Mouse (Mus musculus) frontal cortex, postnatal 25 days (tissue): Measurements from ENCODE around the gene Ddx28.
"Not testable (repeated sequence)": the region's sequence is repeated elsewhere in the genome, so short reads cannot be mapped to it uniquely, and the experiment has no call there.

Source experiments
- DNase-seq, 2 experiments: peaks; one replicate each; pipeline ENCODE4 v3.0.0; 2022; ENCODE audit warnings: low spot score in 2 of 2

Ddx28 gene

GRCm38 (mm10) chr8:106016284-106016683, 4.6 kb upstream of the Ddx28 start:
- no peak for DNase-seq

GRCm38 (mm10) chr8:106012203-106012602, 521 bp upstream of the Ddx28 start:
- not testable (repeated sequence) for DNase-seq

- peak; percentile 91 to 94 for DNase-seq
Observed at GRCm38 (mm10) chr8:106010748-106011642, 687 bp downstream of the Ddx28 start.

DNA sequence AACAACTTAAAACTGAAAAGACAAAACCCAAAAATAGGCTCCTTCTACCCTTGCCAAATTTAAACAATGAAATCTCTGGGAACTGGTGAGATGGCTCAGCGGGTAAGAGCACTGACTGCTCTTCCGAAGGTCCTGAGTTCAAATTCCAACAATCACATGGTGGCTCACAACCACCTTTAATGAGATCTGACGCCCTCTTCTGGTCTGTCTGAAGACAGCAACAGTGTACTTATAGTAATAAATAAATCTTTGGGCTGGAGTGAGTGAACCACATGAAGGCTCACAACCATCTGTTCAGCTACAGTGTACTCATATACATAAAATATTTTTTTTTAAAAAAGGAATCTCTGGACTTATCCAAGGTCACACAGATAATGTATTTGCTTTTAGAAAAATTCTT, 3.8 kb downstream of the Ddx28 start:
- DNase-seq: not testable (repeated sequence)

GRCm38 (mm10) chr8:106007135-106007534, 4.5 kb downstream of the Ddx28 start:
- DNase-seq: no peak

GRCm38 (mm10) chr8:106006413-106006812, 5.3 kb downstream of the Ddx28 start:
- no peak for DNase-seq

DNA sequence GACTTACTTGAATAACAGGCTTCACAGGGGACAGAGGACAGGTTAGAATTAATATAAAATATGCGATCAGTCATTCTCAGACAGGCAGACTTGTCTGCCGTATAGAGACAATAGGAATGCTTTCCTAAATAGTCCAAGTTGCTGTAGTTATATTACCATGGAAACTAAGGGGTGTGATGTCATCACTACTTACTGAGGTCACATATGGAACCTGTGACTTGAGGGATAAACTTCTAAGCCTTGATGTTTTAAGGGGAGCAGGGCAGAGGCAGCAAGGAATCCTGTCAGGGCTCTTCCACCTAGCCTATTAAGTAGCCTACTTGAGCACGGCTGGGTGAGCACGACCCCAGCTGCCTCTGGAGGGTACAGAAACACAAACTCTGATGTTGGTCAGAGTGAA, 5.8 kb downstream of the Ddx28 start, which contains the start of gene Dpep2nb:
Gene Dpep2nb (minus strand): TSS at position 101 of the 400 bp plus-strand sequence.
- no peak for DNase-seq

DNA sequence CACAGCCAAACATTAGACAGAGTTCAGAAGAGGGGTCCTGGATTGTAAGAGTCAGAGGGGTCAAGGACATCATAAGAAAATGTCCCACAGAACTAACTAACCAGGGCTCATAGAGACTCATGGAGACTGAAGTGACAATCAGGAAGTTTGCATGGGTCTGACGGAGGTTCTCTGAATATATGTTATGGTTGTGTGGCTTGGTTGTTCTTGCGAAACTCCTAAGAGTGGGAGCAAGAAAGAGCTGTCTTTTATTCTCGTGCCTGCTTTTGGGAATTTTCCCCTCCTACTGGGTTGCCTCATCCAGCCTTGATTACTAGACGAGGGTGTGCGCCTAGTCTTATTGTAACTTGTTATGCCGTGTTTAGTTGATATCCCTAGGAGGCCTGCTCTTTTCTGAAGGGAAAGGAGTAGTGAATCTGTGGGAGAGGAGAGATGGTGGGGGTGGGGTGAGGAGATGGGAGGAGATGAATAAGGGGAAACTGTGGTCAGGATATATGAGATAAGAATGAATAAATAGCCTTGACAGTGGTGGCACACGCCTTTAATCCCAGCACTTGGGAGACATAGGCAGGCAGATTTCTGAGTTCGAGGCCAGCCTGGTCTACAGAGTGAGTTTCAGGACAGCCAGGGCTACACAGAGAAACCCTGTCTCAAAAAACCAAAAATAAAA, 7.0 kb downstream of the Ddx28 start:
- DNase-seq: no peak

GRCm38 (mm10) chr8:106001908-106002307, 9.8 kb downstream of the Ddx28 start:
- no peak for DNase-seq

DNA sequence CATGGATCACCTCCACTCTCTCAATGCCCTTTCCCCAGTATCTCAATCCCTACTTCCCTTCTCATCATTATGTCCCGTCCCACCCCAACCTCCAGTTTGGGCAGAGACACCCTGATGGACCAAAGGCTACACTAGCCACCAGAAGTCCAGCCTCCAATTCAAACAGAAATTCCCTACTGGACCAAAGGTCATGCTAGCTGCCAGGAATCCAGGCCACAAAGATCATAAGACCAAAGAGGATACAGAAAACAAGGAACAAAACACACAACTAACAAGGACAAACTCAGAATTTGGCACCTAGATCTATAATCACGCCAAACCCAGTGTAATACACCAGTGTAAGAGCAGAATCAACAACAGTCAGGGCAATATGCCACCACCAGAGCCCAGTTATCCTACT, 12.7 kb downstream of the Ddx28 start:
- DNase-seq: no peak

GRCm38 (mm10) chr8:105996359-105996758, 15.3 kb downstream of the Ddx28 start:
- no peak for DNase-seq

- DNase-seq: no peak
Observed at GRCm38 (mm10) chr8:105993226-105993625, 18.5 kb downstream of the Ddx28 start.

GRCm38 (mm10) chr8:105992499-105992898, 19.2 kb downstream of the Ddx28 start:
- no peak for DNase-seq

GRCm38 (mm10) chr8:105991546-105991945, 20.1 kb downstream of the Ddx28 start:
- no peak for DNase-seq

- peak; percentile 40 to 53 for DNase-seq
Observed at GRCm38 (mm10) chr8:105990856-105991387, 20.8 kb downstream of the Ddx28 start, which contains the start of gene Dus2. Gene Dus2, plus strand, starts transcription at chr8:105991337.

GRCm38 (mm10) chr8:105988546-105988945, 23.1 kb downstream of the Ddx28 start:
- no peak for DNase-seq

- not testable (repeated sequence) for DNase-seq
Observed at GRCm38 (mm10) chr8:105983406-105983805, 28.3 kb downstream of the Ddx28 start.

GRCm38 (mm10) chr8:105981146-105981545, 30.5 kb downstream of the Ddx28 start:
- DNase-seq: no peak

DNA sequence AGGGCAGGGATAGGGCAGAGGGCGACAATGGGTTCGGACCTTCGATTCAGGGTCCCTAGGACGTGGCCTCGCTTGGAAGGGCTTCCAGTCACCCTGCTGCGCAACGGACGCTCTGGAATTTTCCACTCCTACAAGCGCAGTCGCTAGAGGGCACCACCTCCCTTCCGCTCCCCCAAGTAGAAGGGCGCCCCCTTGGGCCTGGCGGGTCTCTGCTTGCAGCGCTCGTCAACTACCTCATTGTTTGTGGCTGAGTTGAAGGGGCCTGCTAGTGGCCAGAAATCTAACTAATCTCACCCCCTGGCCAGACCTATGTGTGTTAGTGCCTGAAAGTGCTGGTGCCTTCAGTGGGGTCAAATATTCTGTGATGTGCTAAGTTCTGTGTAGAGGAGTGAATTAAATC, 32.4 kb downstream of the Ddx28 start, which contains the start of gene Dpep3:
Gene Dpep3 (minus strand): TSS at position 105 of the 400 bp plus-strand sequence.
- DNase-seq: no peak

DNA sequence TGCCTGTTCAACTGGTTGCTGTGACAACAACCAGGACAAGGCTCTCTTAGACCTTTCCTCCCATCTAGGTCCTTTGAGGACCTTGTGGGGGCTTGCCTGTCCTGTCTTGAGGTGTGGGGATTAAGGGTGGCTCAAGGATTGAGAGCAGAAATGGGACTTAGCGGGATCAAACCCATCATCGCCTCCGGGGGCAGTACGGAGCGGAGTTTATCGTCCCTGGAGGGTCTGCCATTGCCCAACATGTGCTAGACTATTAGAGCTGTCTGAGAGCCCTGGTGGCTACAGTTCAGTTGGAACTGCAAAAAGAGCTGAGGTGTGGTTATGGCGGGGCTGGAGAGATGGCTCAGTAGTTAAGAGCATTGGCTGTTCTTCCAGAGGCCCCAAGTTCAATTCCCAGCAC, 36.3 kb downstream of the Ddx28 start:
- no peak for DNase-seq

DNA sequence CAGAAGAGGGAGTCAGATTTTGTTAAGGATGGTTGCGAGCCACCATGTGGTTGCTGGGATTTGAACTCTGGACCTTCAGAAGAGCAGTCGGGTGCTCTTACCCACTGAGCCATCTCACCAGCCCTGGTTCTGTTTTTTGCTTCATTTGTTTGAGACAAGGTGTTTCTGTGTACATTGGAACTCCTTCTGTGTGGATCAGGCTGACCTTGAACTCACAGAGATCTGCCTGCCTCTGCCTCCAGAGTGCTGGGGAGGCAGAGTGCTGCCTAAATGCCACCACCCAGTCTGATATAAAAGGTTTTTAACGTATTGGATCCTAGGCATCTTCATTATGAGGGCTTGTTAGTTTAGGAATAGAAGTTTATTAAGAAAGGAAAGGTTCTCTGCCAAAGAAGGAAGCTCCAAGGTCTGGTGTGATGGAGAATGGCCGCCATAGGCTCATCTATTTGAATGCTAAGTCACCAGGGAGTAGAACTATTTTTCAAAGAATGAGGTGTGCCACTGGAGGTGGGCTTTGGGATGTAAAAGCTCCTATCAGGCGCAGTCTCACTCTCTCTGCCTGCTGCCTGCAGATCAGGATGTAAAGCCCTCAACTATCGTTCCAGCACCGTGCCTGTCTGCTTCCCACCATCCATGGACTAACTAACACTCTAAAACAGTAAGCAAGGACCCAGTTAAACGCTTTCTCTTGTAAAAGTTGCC, 40.5 kb downstream of the Ddx28 start:
- DNase-seq: no peak

- no peak for DNase-seq
Observed at GRCm38 (mm10) chr8:105969367-105969766, 42.3 kb downstream of the Ddx28 start.
